Mouse (Mus musculus) liver, embryonic 16.5 days (tissue): ENCODE data around the gene Pycr1. TPM values are rescaled to one million over a fixed set of nuclear protein-coding genes. Genes with fewer than 3 reads are reported as not detected.

Experiments
- ATAC-seq: fragments of 200-750 bp; cut with Nextera tagmentation; 2 replicates; pipeline ENCODE4 v1.8.0; 2017; ENCODE audit warnings: low read depth, mild to moderate bottlenecking, moderate number of reproducible peaks, moderate library complexity
- H3K27ac ChIP-seq: fragments of 300-500 bp; sonication (generic); 2 replicates; pipeline ENCODE4 v1.5.1; 2014; ENCODE audit warnings: mild to moderate bottlenecking, low read length
- H3K27me3 ChIP-seq: fragments of 300-500 bp; sonication (generic); 2 replicates; pipeline ENCODE4 v1.6.1; 2014; ENCODE audit warnings: low read depth, low read length, mixed read lengths; ENCODE audit not compliant: control insufficient read depth, insufficient read depth
- H3K36me3 ChIP-seq: fragments of 300-500 bp; sonication (generic); 2 replicates; pipeline ENCODE4 v1.6.1; 2014; ENCODE audit warnings: mild to moderate bottlenecking; ENCODE audit not compliant: control insufficient read depth, insufficient read depth
- H3K4me1 ChIP-seq: fragments of 300-500 bp; sonication (generic); 2 replicates; pipeline ENCODE4 v1.6.1; 2014; ENCODE audit warnings: low read depth, low read length, mixed read lengths; ENCODE audit not compliant: control insufficient read depth
- H3K4me2 ChIP-seq: fragments of 300-500 bp; sonication (generic); 2 replicates; pipeline ENCODE4 v1.6.1; 2014; ENCODE audit warnings: low read depth, low read length, mixed read lengths
- H3K4me3 ChIP-seq: fragments of 300-500 bp; sonication (generic); 2 replicates; pipeline ENCODE4 v1.5.1; 2014; ENCODE audit warnings: low read depth, mild to moderate bottlenecking, low read length
- H3K9ac ChIP-seq: fragments of 300-500 bp; sonication (generic); 2 replicates; pipeline ENCODE4 v1.6.1; 2014; ENCODE audit warnings: low read depth, low read length
- H3K9me3 ChIP-seq: fragments of 300-500 bp; sonication (generic); replicated peaks from 2 replicates; pipeline ENCODE4 v1.6.1; 2016; ENCODE audit warnings: low read length; ENCODE audit not compliant: control insufficient read depth
- WGBS: fragments of 180-500 bp; shearing (Covaris S2); extraction: QIAGEN DNeasy Blood & Tissue Kit; methylation state at CpG from one replicate; pipeline ENCODE4 v1.1.7; 2014; ENCODE audit not compliant: insufficient replicate concordance; 5-methylcytosine and 5-hydroxymethylcytosine counted together
- polyA plus RNA-seq: library from polyadenylated mRNA; unstranded; fragments of >200 nt; fragmentation: Nextera tagmentation; extraction: Ambion mirVana; gene quantifications from 2 replicates; pipeline ENCODE4 v1.2.1, GENCODE M21; 2015

Gene Pycr1
- polyA plus RNA-seq, 1 experiment from 2014 or later, result 5.1 TPM

DNA sequence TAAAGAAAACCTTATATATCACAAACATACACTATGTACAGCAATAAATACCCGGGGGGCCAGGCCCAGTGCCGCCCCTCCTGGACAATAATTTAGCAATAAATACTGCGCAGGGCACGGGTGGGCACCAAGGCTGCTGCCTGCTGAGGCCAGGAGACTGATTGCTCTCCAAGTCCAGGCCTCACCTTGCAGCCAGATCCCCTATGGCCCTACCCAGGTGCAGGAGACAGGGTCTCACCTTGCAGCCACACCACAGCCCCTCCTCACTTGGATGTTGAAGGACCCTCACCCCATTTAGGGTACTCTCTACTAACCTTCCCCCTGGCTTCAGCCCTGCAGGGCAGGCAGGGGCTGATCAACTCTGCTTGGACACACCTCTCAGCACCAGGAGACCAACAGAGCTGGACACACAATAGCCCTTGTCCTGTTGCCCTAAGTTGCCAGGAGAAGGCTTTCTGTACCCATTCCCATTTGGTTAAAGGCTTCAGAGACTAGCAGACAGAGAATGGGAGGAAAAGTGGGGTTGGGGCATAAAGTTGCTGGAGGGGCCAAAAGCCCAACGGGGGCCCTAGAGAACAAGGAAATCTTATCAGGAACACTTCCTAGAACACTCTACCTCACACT is 18.3 kb downstream of the Pycr1 start, which contains the start of gene Sirt7:
Gene Sirt7 (minus strand): TSS at position 89 of the 624 bp plus-strand sequence.
- no peak for ATAC-seq
- Histone ChIP-seq H3K27me3 (no peaks in the 10 kb centered on the region), H3K4me2 (peak within 1 kb of the TSS; percentile 79), H3K9ac (peak within 1 kb of the TSS; percentile 91), H3K9me3 (no peaks in the 10 kb centered on the region), H3K4me3 (peak within 1 kb of the TSS; percentile 90), H3K4me1 (peaks cover 57% of the 10 kb centered on the region), H3K27ac (peak within 1 kb of the TSS; percentile 92), H3K36me3 (peaks cover 32% of the 10 kb centered on the region)
- 9% methylated on average over 5 of the region's 5 CpGs for WGBS

DNA sequence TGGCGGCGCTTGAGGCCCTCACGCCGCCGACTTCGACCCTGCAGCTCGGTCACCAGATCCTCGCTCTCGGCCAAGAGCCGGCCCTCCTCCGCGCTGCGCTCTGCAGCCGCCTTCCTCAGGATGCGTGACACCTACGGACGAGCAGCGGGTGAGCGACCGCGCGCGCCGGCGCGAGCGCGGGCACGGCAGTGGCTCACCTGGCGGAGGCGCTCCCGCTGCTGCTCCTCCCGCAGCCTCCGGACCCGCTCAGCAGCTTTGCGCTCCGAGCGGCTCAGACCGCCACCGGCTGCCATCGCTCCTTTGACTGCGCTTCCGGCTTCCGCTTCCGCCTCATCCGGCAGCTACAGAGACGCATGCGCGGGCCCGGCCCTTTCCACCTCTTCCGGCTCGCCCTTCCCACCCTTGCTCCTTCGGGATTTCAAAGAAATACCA is 18.9 kb downstream of the Pycr1 start:
- peak overlapping the region; percentile 91 for H3K9ac ChIP-seq
- H3K9me3 ChIP-seq, result no peaks in the 10 kb centered on the region
- peak overlapping the region; percentile 79 for H3K4me2 ChIP-seq
- H3K36me3 ChIP-seq, result peaks cover 37% of the 10 kb centered on the region
- H3K4me3 ChIP-seq, result peak overlapping the region; percentile 90
- WGBS, result under 1% methylated on average over 51 of the region's 53 CpGs
- peak; percentile 62 for ATAC-seq
- no peaks in the 10 kb centered on the region for H3K27me3 ChIP-seq
- peak overlapping the region; percentile 92 for H3K27ac ChIP-seq
- H3K4me1 ChIP-seq, result peaks cover 52% of the 10 kb centered on the region

DNA sequence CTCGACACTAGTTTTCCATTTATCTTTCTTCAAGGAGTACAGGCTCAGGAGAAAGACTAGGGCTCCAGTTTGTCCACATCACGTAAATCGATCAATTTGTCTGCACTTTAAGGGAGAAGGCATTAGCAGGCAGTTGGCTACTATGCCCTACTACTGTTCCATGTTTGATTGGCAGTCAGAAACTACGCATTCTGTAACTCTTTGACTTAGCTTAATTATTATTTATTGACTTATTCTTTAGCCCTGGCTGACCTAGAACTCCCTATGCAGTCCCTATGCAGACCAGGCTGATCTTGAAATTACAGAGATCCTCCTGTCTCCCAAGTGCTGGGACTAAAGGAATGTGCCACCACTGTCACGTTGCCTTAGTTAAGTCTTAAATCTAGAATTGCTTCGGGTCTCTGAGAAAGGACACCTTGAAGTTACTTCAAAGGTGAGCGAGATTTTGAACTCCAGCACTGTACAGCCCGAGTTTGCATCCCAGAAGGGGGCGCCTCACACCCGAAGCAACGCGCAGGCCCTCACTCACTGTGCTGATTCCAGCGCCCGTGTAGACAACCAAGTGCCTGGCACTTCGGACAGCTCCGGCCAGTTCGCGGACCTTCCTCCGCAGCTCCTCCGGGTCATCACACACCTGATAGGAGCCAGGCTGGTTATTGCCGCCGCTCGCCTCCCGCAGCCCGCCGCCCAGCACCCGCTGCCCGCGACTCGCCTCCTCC is 19.4 kb downstream of the Pycr1 start:
- Histone ChIP-seq H3K4me3 (peak overlapping the region; percentile 90), H3K4me2 (peak overlapping the region; percentile 79), H3K4me1 (peaks cover 46% of the 10 kb centered on the region), H3K27me3 (no peaks in the 10 kb centered on the region), H3K9ac (peak overlapping the region; percentile 91), H3K9me3 (no peaks in the 10 kb centered on the region), H3K36me3 (peaks cover 42% of the 10 kb centered on the region), H3K27ac (peak overlapping the region; percentile 92)
- WGBS, result 10% methylated on average over 29 of the region's 30 CpGs
- ATAC-seq, result peak; percentile 80

- no peak overlapping the region for H3K4me3 ChIP-seq
- no peak overlapping the region for H3K27ac ChIP-seq
- ATAC-seq, result no peak
- H3K36me3 ChIP-seq, result peaks cover 49% of the 10 kb centered on the region
- no peak overlapping the region for H3K4me2 ChIP-seq
- H3K9me3 ChIP-seq, result no peaks in the 10 kb centered on the region
- H3K27me3 ChIP-seq, result no peaks in the 10 kb centered on the region
- peaks cover 48% of the 10 kb centered on the region for H3K4me1 ChIP-seq
- 87% methylated on average over 6 of the region's 6 CpGs for WGBS
- no peak overlapping the region for H3K9ac ChIP-seq
Measured at GRCm38 (mm10) chr11:120622805-120623204, 20.8 kb downstream of the Pycr1 start.

GRCm38 (mm10) chr11:120620195-120620594 is 23.4 kb downstream of the Pycr1 start:
- no peak overlapping the region for H3K4me2 ChIP-seq
- peaks cover 47% of the 10 kb centered on the region for H3K36me3 ChIP-seq
- H3K27me3 ChIP-seq, result no peaks in the 10 kb centered on the region
- H3K4me1 ChIP-seq, result peaks cover 44% of the 10 kb centered on the region
- no peaks in the 10 kb centered on the region for H3K9me3 ChIP-seq
- no peak for ATAC-seq
- 88% methylated on average over 14 of the region's 14 CpGs for WGBS
- no peak overlapping the region for H3K27ac ChIP-seq
- H3K9ac ChIP-seq, result no peak overlapping the region
- no peak overlapping the region for H3K4me3 ChIP-seq

DNA sequence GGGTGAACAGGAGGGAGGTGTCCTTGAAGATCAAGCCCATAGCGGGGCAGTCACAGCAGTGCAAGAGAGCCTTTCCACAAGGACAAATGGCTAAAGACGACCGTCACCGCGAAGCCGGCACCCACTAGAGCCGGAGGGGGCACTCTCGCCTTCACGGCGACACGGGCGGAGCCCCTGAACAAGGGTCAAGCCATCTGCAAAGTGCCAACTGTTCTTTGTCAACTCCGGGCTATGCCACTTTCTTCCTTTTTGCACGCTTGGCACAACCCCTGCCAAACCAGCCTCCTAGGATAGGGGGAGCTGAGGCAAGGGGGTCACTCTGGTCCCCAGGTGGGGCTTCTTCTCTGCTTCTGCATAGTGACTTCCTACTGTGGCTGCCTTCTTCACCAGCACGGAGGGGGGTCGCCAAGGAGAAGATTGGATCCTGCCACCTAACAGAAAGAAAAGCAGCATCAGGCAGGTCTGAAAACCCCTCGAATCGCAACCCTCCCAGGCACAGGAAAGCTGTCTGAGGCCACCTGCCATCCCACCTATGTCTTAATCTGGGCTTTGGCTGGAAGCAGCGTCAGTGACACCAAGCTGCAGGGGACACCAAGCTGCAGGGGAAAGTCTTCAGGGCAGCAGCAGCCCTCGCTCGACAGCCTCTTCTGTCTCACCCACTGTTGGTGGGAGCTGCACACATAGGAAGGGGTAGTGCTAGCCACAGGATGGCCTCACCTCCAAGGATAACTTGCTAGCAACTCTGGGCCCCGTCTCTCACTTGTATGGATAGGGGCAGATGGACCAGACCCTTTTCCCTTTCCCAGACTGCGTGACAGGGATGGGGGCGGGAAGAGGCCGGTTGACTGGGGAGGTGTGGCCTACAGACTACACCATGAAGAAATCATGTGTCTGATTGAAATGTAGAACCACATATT is 24.7 kb downstream of the Pycr1 start:
- Histone ChIP-seq H3K4me1 (peaks cover 38% of the 10 kb centered on the region), H3K36me3 (peaks cover 47% of the 10 kb centered on the region), H3K27me3 (no peaks in the 10 kb centered on the region), H3K4me3 (no peak overlapping the region), H3K4me2 (no peak overlapping the region), H3K9me3 (no peaks in the 10 kb centered on the region), H3K9ac (no peak overlapping the region; the same call in 1 of the 2 replicates), H3K27ac (peak overlapping the region; percentile 82)
- 88% methylated on average over 25 of the region's 25 CpGs for WGBS
- ATAC-seq, result no peak

GRCm38 (mm10) chr11:120617519-120618112 is 26.0 kb downstream of the Pycr1 start, which contains the start of gene Pcyt2:
Gene Pcyt2, minus strand, starts transcription at chr11:120617936.
- H3K36me3 ChIP-seq, result peaks cover 48% of the 10 kb centered on the region
- peak within 1 kb of the TSS; percentile 78 for H3K9ac ChIP-seq
- H3K27ac ChIP-seq, result peak within 1 kb of the TSS; percentile 86
- no peaks in the 10 kb centered on the region for H3K27me3 ChIP-seq
- H3K4me2 ChIP-seq, result peak within 1 kb of the TSS; percentile 90
- under 1% methylated on average over 56 of the region's 56 CpGs for WGBS
- H3K4me3 ChIP-seq, result peak within 1 kb of the TSS; percentile 88
- ATAC-seq, result peak; percentile 97
- H3K9me3 ChIP-seq, result no peaks in the 10 kb centered on the region
- peaks cover 32% of the 10 kb centered on the region for H3K4me1 ChIP-seq

DNA sequence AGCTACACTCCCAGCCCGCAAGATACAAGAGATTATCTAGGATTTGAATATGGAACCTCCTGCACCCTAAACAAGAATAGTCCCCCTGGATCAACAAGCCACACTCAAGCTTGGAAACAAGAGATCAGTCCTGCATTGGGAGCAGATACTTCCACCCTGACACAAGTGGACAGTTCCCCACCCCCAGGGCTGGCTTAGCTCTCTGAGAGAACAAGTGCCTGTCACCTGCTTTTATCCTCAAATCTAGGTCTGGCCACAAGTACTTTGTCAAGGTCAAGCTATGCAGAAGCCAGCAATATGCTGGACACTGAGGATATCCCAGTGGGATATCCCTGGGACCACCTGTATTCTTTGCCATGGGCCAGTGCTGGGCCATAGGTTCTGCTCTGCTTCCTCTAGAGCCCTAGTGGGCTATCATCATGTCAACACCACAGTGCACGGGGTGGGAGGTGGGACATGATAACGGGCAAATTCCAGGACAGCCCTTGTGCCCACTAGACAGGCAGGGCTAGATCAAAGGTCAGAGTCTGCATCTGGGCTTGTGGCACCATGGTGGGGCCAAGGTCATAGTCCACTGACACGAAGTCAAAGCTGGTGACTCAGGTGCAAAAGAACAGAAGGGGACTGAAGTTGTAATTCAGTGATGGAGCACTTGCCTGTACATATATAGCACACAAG is 26.8 kb downstream of the Pycr1 start:
- Histone ChIP-seq H3K9me3 (no peaks in the 10 kb centered on the region), H3K4me1 (peaks cover 32% of the 10 kb centered on the region), H3K36me3 (peaks cover 48% of the 10 kb centered on the region), H3K4me2 (peak overlapping the region; percentile 90), H3K4me3 (peak overlapping the region; percentile 88), H3K9ac (peak overlapping the region; percentile 78), H3K27ac (peak overlapping the region; percentile 86), H3K27me3 (no peaks in the 10 kb centered on the region)
- WGBS, result 32% methylated on average over 4 of the region's 4 CpGs
- ATAC-seq, result peak; percentile 15
